Mouse (Mus musculus): ENCODE results near the gene Ift52. TPM values are rescaled to one million over a fixed set of nuclear protein-coding genes. Genes with fewer than 3 reads are reported as not detected.

The Ift52 gene
- polyA plus RNA-seq, 1 experiment: 10.0 TPM

- Histone ChIP-seq H3K4me3 (ENCODE audit: low read depth, low read length) (no peak overlapping the region), H3K27ac (ENCODE audit: insufficient read depth, low read depth, low read length) (no peak overlapping the region), H3K36me3 (ENCODE audit: control insufficient read depth, insufficient read depth, low read length) (peaks cover 71% of the 10 kb centered on the region), H3K27me3 (ENCODE audit: control insufficient read depth, insufficient read depth, low read length) (no peaks in the 10 kb centered on the region), H3K4me1 (ENCODE audit: control insufficient read depth, insufficient read depth, insufficient read length, low read length) (no peaks in the 10 kb centered on the region)
- TF ChIP-seq CTCF (IDR thresholded peaks at IDR 0.05; ENCODE audit: extremely low read depth, insufficient read length, insufficient replicate concordance, low read depth, low read length) (no peak), POLR2A (IDR thresholded peaks at IDR 0.05; ENCODE audit: low read depth, low read length) (no peak)
- WGBS: 93% methylated on average over 5 of the region's 5 CpGs
Observed at GRCm38 (mm10) chr2:163031289-163031688, 14.1 kb downstream of the Ift52 start.

GRCm38 (mm10) chr2:163031757-163032156 is 14.6 kb downstream of the Ift52 start:
- H3K27ac ChIP-seq (ENCODE audit: insufficient read depth, low read depth, low read length): no peak overlapping the region
- no peak overlapping the region for H3K4me3 ChIP-seq (ENCODE audit: low read depth, low read length)
- TF ChIP-seq CTCF (IDR thresholded peaks at IDR 0.05; ENCODE audit: extremely low read depth, insufficient read length, insufficient replicate concordance, low read depth, low read length) (no peak), POLR2A (IDR thresholded peaks at IDR 0.05; ENCODE audit: low read depth, low read length) (no peak)
- WGBS: 92% methylated on average over 2 of the region's 2 CpGs
- no peaks in the 10 kb centered on the region for H3K27me3 ChIP-seq (ENCODE audit: control insufficient read depth, insufficient read depth, low read length)
- H3K36me3 ChIP-seq (ENCODE audit: control insufficient read depth, insufficient read depth, low read length): peaks cover 72% of the 10 kb centered on the region
- H3K4me1 ChIP-seq (ENCODE audit: control insufficient read depth, insufficient read depth, insufficient read length, low read length): no peaks in the 10 kb centered on the region

GRCm38 (mm10) chr2:163032622-163033021 is 15.5 kb downstream of the Ift52 start:
- TF ChIP-seq CTCF (IDR thresholded peaks at IDR 0.05; ENCODE audit: extremely low read depth, insufficient read length, insufficient replicate concordance, low read depth, low read length): no peak
- Histone ChIP-seq H3K27ac (ENCODE audit: insufficient read depth, low read depth, low read length) (no peak overlapping the region), H3K36me3 (ENCODE audit: control insufficient read depth, insufficient read depth, low read length) (peaks cover 72% of the 10 kb centered on the region), H3K4me3 (ENCODE audit: low read depth, low read length) (no peak overlapping the region), H3K4me1 (ENCODE audit: control insufficient read depth, insufficient read depth, insufficient read length, low read length) (no peaks in the 10 kb centered on the region), H3K27me3 (ENCODE audit: control insufficient read depth, insufficient read depth, low read length) (no peaks in the 10 kb centered on the region)
- 55% methylated on average over 4 of the region's 4 CpGs for WGBS

- Histone ChIP-seq H3K27ac (ENCODE audit: insufficient read depth, low read depth, low read length) (no peak overlapping the region), H3K27me3 (ENCODE audit: control insufficient read depth, insufficient read depth, low read length) (no peaks in the 10 kb centered on the region), H3K36me3 (ENCODE audit: control insufficient read depth, insufficient read depth, low read length) (peaks cover 71% of the 10 kb centered on the region), H3K4me3 (ENCODE audit: low read depth, low read length) (no peak overlapping the region), H3K4me1 (ENCODE audit: control insufficient read depth, insufficient read depth, insufficient read length, low read length) (no peaks in the 10 kb centered on the region)
- no peak for TF ChIP-seq CTCF (IDR thresholded peaks at IDR 0.05; ENCODE audit: extremely low read depth, insufficient read length, insufficient replicate concordance, low read depth, low read length)
- no peak for TF ChIP-seq POLR2A (IDR thresholded peaks at IDR 0.05; ENCODE audit: low read depth, low read length)
- WGBS: 85% methylated on average over 7 of the region's 7 CpGs
Observed at GRCm38 (mm10) chr2:163039940-163040339, 22.8 kb downstream of the Ift52 start.

GRCm38 (mm10) chr2:163048125-163048524 is 31.0 kb downstream of the Ift52 start:
- WGBS: 2% methylated on average over 10 of the region's 10 CpGs
- no peaks in the 10 kb centered on the region for H3K27me3 ChIP-seq (ENCODE audit: control insufficient read depth, insufficient read depth, low read length)
- H3K27ac ChIP-seq (ENCODE audit: insufficient read depth, low read depth, low read length): no peak overlapping the region
- peak; percentile 93 for TF ChIP-seq CTCF (IDR thresholded peaks at IDR 0.05; ENCODE audit: extremely low read depth, insufficient read length, insufficient replicate concordance, low read depth, low read length)
- TF ChIP-seq POLR2A (IDR thresholded peaks at IDR 0.05; ENCODE audit: low read depth, low read length): no peak
- H3K36me3 ChIP-seq (ENCODE audit: control insufficient read depth, insufficient read depth, low read length): peaks cover 24% of the 10 kb centered on the region
- no peaks in the 10 kb centered on the region for H3K4me1 ChIP-seq (ENCODE audit: control insufficient read depth, insufficient read depth, insufficient read length, low read length)
- peak overlapping the region; percentile 35; the same call in 1 of the 2 replicates for H3K4me3 ChIP-seq (ENCODE audit: low read depth, low read length)

DNA sequence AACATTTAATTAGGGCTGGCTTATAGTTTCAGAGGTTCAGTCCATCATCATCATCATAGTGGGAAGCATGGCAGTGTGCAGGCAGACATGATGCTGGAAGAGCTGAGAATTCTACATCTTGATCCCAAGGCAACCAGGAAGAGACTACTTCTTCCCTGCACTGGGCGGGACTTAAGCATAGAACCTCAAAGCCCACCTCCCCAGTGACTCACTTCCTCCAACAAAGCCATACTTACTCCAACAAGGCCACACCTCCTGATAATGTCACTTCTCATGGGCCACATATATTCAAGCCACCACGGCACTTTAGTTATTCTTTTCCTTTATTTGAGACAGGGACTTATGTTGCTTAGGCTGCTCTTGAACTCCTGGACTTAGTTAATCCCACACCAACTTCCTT is 32.0 kb downstream of the Ift52 start:
- H3K27ac ChIP-seq (ENCODE audit: insufficient read depth, low read depth, low read length): no peak overlapping the region
- WGBS: 88% methylated on average over 2 of the region's 2 CpGs
- peaks cover 17% of the 10 kb centered on the region for H3K36me3 ChIP-seq (ENCODE audit: control insufficient read depth, insufficient read depth, low read length)
- H3K27me3 ChIP-seq (ENCODE audit: control insufficient read depth, insufficient read depth, low read length): no peaks in the 10 kb centered on the region
- H3K4me1 ChIP-seq (ENCODE audit: control insufficient read depth, insufficient read depth, insufficient read length, low read length): no peaks in the 10 kb centered on the region
- H3K4me3 ChIP-seq (ENCODE audit: low read depth, low read length): no peak overlapping the region
- TF ChIP-seq POLR2A (IDR thresholded peaks at IDR 0.05; ENCODE audit: low read depth, low read length) (no peak), CTCF (IDR thresholded peaks at IDR 0.05; ENCODE audit: extremely low read depth, insufficient read length, insufficient replicate concordance, low read depth, low read length) (no peak)

- peaks cover 6% of the 10 kb centered on the region for H3K27me3 ChIP-seq (ENCODE audit: control insufficient read depth, insufficient read depth, low read length)
- H3K36me3 ChIP-seq (ENCODE audit: control insufficient read depth, insufficient read depth, low read length): no peaks in the 10 kb centered on the region
- H3K4me1 ChIP-seq (ENCODE audit: control insufficient read depth, insufficient read depth, insufficient read length, low read length): peaks cover 9% of the 10 kb centered on the region
- 27% methylated on average over 1 of the region's 1 CpGs for WGBS
- H3K27ac ChIP-seq (ENCODE audit: insufficient read depth, low read depth, low read length): no peak overlapping the region
- no peak overlapping the region for H3K4me3 ChIP-seq (ENCODE audit: low read depth, low read length)
- TF ChIP-seq POLR2A (IDR thresholded peaks at IDR 0.05; ENCODE audit: low read depth, low read length) (no peak), CTCF (IDR thresholded peaks at IDR 0.05; ENCODE audit: extremely low read depth, insufficient read length, insufficient replicate concordance, low read depth, low read length) (no peak)
Observed at GRCm38 (mm10) chr2:163051691-163052090, 34.5 kb downstream of the Ift52 start.

DNA sequence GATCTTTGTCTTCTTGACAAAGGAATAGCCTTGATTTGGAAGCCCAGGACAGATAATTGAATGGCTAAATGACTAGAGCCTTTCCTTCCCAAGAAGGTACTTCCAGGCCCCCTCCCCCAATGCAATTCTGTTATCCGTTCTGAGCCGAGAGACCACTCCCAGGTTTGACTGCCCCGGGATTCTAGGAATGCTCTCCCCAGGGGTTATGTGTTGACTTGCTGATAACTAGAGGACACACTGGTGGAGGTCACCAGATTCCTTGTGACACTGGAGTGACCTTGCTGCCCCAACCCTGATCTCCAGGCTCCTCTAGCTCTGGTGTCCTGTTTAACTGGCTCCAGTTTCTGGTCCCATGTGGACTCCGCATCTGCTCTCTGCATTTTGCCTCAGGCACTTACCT is 34.9 kb downstream of the Ift52 start:
- Histone ChIP-seq H3K27ac (ENCODE audit: insufficient read depth, low read depth, low read length) (no peak overlapping the region), H3K36me3 (ENCODE audit: control insufficient read depth, insufficient read depth, low read length) (no peaks in the 10 kb centered on the region), H3K4me1 (ENCODE audit: control insufficient read depth, insufficient read depth, insufficient read length, low read length) (peaks cover 9% of the 10 kb centered on the region), H3K4me3 (ENCODE audit: low read depth, low read length) (no peak overlapping the region), H3K27me3 (ENCODE audit: control insufficient read depth, insufficient read depth, low read length) (peaks cover 6% of the 10 kb centered on the region)
- WGBS: 40% methylated on average over 4 of the region's 4 CpGs
- no peak for TF ChIP-seq POLR2A (IDR thresholded peaks at IDR 0.05; ENCODE audit: low read depth, low read length)
- no peak for TF ChIP-seq CTCF (IDR thresholded peaks at IDR 0.05; ENCODE audit: extremely low read depth, insufficient read length, insufficient replicate concordance, low read depth, low read length)
